Mouse (Mus musculus): ENCODE data around the gene Kif13a. TPM values are rescaled to one million over a fixed set of nuclear protein-coding genes. Genes with fewer than 3 reads are reported as not detected.

Kif13a gene
- polyA plus RNA-seq, 1 experiment from 2014 or later: 7.9 TPM

- Histone ChIP-seq H3K27ac (ENCODE audit: low read length) (no peak overlapping the region), H3K36me3 (ENCODE audit: control insufficient read depth, insufficient read depth, low read length) (peaks cover 14% of the 10 kb centered on the region), H3K4me3 (replicated peaks; ENCODE audit: low read length) (no peak overlapping the region), H3K27me3 (ENCODE audit: control insufficient read depth, insufficient read depth, low read length) (no peaks in the 10 kb centered on the region), H3K4me2 (ENCODE audit: low read depth, low read length) (no peak overlapping the region), H3K4me1 (ENCODE audit: control insufficient read depth, insufficient read depth, low read length) (no peaks in the 10 kb centered on the region), H3K9ac (ENCODE audit: low read length) (no peak overlapping the region), H3K9me3 (replicated peaks; ENCODE audit: control insufficient read depth, low read length) (no peaks in the 10 kb centered on the region)
- no peak; the same call in 1 of the 2 replicates for ATAC-seq (ENCODE audit: insufficient read depth, low FRiP score)
- WGBS: 54% methylated on average over 14 of the region's 14 CpGs
Observed at GRCm38 (mm10) chr13:46776636-46777305, 152.9 kb downstream of the Kif13a start.

- no peak for ATAC-seq (ENCODE audit: insufficient read depth, low FRiP score)
- H3K4me1 ChIP-seq (ENCODE audit: control insufficient read depth, insufficient read depth, low read length): no peaks in the 10 kb centered on the region
- 85% methylated on average over 5 of the region's 5 CpGs for WGBS
- H3K27me3 ChIP-seq (ENCODE audit: control insufficient read depth, insufficient read depth, low read length): no peaks in the 10 kb centered on the region
- H3K4me2 ChIP-seq (ENCODE audit: low read depth, low read length): no peak overlapping the region
- H3K36me3 ChIP-seq (ENCODE audit: control insufficient read depth, insufficient read depth, low read length): peaks cover 21% of the 10 kb centered on the region
- H3K9me3 ChIP-seq (replicated peaks; ENCODE audit: control insufficient read depth, low read length): no peaks in the 10 kb centered on the region
- H3K4me3 ChIP-seq (replicated peaks; ENCODE audit: low read length): no peak overlapping the region
- H3K9ac ChIP-seq (ENCODE audit: low read length): no peak overlapping the region
- no peak overlapping the region for H3K27ac ChIP-seq (ENCODE audit: low read length)
Observed at GRCm38 (mm10) chr13:46774998-46775397, 154.7 kb downstream of the Kif13a start.

DNA sequence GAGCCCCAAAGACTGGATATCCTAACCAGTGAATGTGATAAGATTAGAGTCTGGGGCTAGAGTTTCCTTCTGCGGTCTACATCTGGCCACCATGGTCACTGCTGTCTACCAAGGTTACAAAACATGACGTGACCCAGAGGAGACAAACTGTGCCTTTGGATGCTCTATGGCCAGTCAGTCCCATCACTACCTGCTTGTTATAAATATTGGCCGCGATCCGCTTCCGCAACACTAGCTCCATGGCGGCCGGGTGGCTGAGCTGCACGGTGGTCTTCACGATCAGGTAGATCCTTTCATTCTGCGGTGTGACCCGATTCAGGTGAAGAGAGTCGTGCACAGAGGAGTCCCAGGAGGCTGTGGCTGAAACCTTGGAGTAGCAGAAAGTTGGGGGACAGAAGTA is 157.1 kb downstream of the Kif13a start:
- Histone ChIP-seq H3K27me3 (ENCODE audit: control insufficient read depth, insufficient read depth, low read length) (no peaks in the 10 kb centered on the region), H3K27ac (ENCODE audit: low read length) (no peak overlapping the region), H3K4me2 (ENCODE audit: low read depth, low read length) (no peak overlapping the region), H3K36me3 (ENCODE audit: control insufficient read depth, insufficient read depth, low read length) (peaks cover 21% of the 10 kb centered on the region), H3K4me1 (ENCODE audit: control insufficient read depth, insufficient read depth, low read length) (no peaks in the 10 kb centered on the region), H3K9me3 (replicated peaks; ENCODE audit: control insufficient read depth, low read length) (no peaks in the 10 kb centered on the region), H3K4me3 (replicated peaks; ENCODE audit: low read length) (no peak overlapping the region), H3K9ac (ENCODE audit: low read length) (no peak overlapping the region)
- no peak for ATAC-seq (ENCODE audit: insufficient read depth, low FRiP score)
- WGBS: 97% methylated on average over 13 of the region's 13 CpGs

- H3K27me3 ChIP-seq (ENCODE audit: control insufficient read depth, insufficient read depth, low read length): no peaks in the 10 kb centered on the region
Observed at GRCm38 (mm10) chr13:46765361-46765760, 164.3 kb downstream of the Kif13a start.

DNA sequence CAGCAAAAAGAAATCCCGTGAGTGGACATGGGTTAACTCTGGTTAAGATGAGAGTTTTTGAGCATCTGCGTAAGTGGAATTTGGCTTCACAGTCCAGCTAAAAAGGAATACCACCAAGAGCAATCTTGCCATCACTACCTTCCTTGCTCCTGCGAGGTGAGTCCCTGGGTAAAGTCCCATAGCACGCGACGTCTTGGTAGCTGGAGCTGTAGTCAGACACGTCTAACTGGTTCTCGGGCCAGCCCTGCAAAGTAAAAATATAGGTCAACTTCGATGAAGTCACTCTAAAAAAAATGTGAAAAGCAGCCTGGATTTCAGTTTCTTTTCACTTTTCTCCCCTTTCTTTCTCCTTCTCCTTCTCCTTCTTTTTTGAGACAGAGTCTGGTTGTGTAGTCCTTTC is 166.5 kb downstream of the Kif13a start:
- Histone ChIP-seq H3K9me3 (replicated peaks; ENCODE audit: control insufficient read depth, low read length) (no peaks in the 10 kb centered on the region), H3K27me3 (ENCODE audit: control insufficient read depth, insufficient read depth, low read length) (no peaks in the 10 kb centered on the region), H3K4me2 (ENCODE audit: low read depth, low read length) (no peak overlapping the region), H3K27ac (ENCODE audit: low read length) (no peak overlapping the region), H3K36me3 (ENCODE audit: control insufficient read depth, insufficient read depth, low read length) (no peaks in the 10 kb centered on the region), H3K4me3 (replicated peaks; ENCODE audit: low read length) (no peak overlapping the region), H3K4me1 (ENCODE audit: control insufficient read depth, insufficient read depth, low read length) (no peaks in the 10 kb centered on the region), H3K9ac (ENCODE audit: low read length) (no peak overlapping the region)
- no peak for ATAC-seq (ENCODE audit: insufficient read depth, low FRiP score)
- WGBS: 85% methylated on average over 9 of the region's 9 CpGs

More at GRCm38 (mm10) chr13:46765361-46765760, 164.3 kb downstream of the Kif13a start:
- Histone ChIP-seq H3K36me3 (ENCODE audit: control insufficient read depth, insufficient read depth, low read length) (no peaks in the 10 kb centered on the region), H3K9me3 (replicated peaks; ENCODE audit: control insufficient read depth, low read length) (no peaks in the 10 kb centered on the region), H3K4me2 (ENCODE audit: low read depth, low read length) (no peak overlapping the region), H3K4me1 (ENCODE audit: control insufficient read depth, insufficient read depth, low read length) (no peaks in the 10 kb centered on the region), H3K9ac (ENCODE audit: low read length) (no peak overlapping the region), H3K27ac (ENCODE audit: low read length) (no peak overlapping the region), H3K4me3 (replicated peaks; ENCODE audit: low read length) (no peak overlapping the region)
- WGBS: 76% methylated on average over 2 of the region's 2 CpGs
- ATAC-seq (ENCODE audit: insufficient read depth, low FRiP score): no peak

GRCm38 (mm10) chr13:46760921-46761320 is 168.7 kb downstream of the Kif13a start:
- Histone ChIP-seq H3K36me3 (ENCODE audit: control insufficient read depth, insufficient read depth, low read length) (no peaks in the 10 kb centered on the region), H3K4me3 (replicated peaks; ENCODE audit: low read length) (no peak overlapping the region), H3K9ac (ENCODE audit: low read length) (no peak overlapping the region), H3K27ac (ENCODE audit: low read length) (no peak overlapping the region), H3K9me3 (replicated peaks; ENCODE audit: control insufficient read depth, low read length) (no peaks in the 10 kb centered on the region), H3K4me2 (ENCODE audit: low read depth, low read length) (no peak overlapping the region), H3K27me3 (ENCODE audit: control insufficient read depth, insufficient read depth, low read length) (no peaks in the 10 kb centered on the region), H3K4me1 (ENCODE audit: control insufficient read depth, insufficient read depth, low read length) (no peaks in the 10 kb centered on the region)
- ATAC-seq (ENCODE audit: insufficient read depth, low FRiP score): no peak
- 84% methylated on average over 6 of the region's 6 CpGs for WGBS

DNA sequence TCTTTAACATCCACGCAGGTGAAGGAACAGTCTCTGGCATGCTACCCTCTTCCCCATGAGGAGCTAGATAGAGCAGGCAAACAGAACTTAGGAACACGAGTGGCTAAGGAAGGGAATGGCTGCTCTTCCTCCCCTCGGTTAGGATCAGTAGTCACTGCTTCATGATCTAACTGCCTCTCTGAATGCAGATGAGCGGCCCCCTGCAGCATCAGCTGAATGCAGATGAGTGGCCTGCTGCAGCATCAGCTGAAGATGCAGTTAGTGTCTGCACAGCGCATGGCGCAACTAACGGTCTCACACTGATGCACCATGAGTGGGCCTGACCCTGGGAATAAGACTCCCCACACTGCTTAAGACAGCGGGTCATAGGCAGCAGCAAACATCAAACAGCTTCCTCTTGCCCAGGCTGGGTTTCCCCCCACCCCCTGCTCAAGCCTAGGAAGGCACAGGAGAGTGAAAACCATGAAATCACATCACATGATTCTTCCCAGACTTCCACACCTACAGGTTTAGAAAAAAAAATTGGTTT is 170.3 kb downstream of the Kif13a start:
- no peak overlapping the region for H3K4me2 ChIP-seq (ENCODE audit: low read depth, low read length)
- 85% methylated on average over 8 of the region's 8 CpGs for WGBS
- no peak overlapping the region for H3K4me3 ChIP-seq (replicated peaks; ENCODE audit: low read length)
- no peak overlapping the region for H3K27ac ChIP-seq (ENCODE audit: low read length)
- no peaks in the 10 kb centered on the region for H3K27me3 ChIP-seq (ENCODE audit: control insufficient read depth, insufficient read depth, low read length)
- no peak overlapping the region for H3K9ac ChIP-seq (ENCODE audit: low read length)
- no peaks in the 10 kb centered on the region for H3K36me3 ChIP-seq (ENCODE audit: control insufficient read depth, insufficient read depth, low read length)
- H3K9me3 ChIP-seq (replicated peaks; ENCODE audit: control insufficient read depth, low read length): no peaks in the 10 kb centered on the region
- H3K4me1 ChIP-seq (ENCODE audit: control insufficient read depth, insufficient read depth, low read length): no peaks in the 10 kb centered on the region
- no peak for ATAC-seq (ENCODE audit: insufficient read depth, low FRiP score)

- 95% methylated on average over 13 of the region's 13 CpGs for WGBS
- H3K9me3 ChIP-seq (replicated peaks; ENCODE audit: control insufficient read depth, low read length): no peaks in the 10 kb centered on the region
- no peak for ATAC-seq (ENCODE audit: insufficient read depth, low FRiP score)
- H3K4me1 ChIP-seq (ENCODE audit: control insufficient read depth, insufficient read depth, low read length): no peaks in the 10 kb centered on the region
- no peak overlapping the region for H3K4me2 ChIP-seq (ENCODE audit: low read depth, low read length)
- H3K36me3 ChIP-seq (ENCODE audit: control insufficient read depth, insufficient read depth, low read length): no peaks in the 10 kb centered on the region
- H3K27me3 ChIP-seq (ENCODE audit: control insufficient read depth, insufficient read depth, low read length): no peaks in the 10 kb centered on the region
- no peak overlapping the region for H3K9ac ChIP-seq (ENCODE audit: low read length)
- H3K4me3 ChIP-seq (replicated peaks; ENCODE audit: low read length): no peak overlapping the region
- H3K27ac ChIP-seq (ENCODE audit: low read length): no peak overlapping the region
Observed at GRCm38 (mm10) chr13:46758627-46759026, 171.0 kb downstream of the Kif13a start.

GRCm38 (mm10) chr13:46757946-46758345 is 171.7 kb downstream of the Kif13a start:
- no peaks in the 10 kb centered on the region for H3K36me3 ChIP-seq (ENCODE audit: control insufficient read depth, insufficient read depth, low read length)
- H3K9me3 ChIP-seq (replicated peaks; ENCODE audit: control insufficient read depth, low read length): no peaks in the 10 kb centered on the region
- no peak overlapping the region for H3K4me2 ChIP-seq (ENCODE audit: low read depth, low read length)
- H3K9ac ChIP-seq (ENCODE audit: low read length): no peak overlapping the region
- no peaks in the 10 kb centered on the region for H3K4me1 ChIP-seq (ENCODE audit: control insufficient read depth, insufficient read depth, low read length)
- ATAC-seq (ENCODE audit: insufficient read depth, low FRiP score): no peak
- H3K27ac ChIP-seq (ENCODE audit: low read length): no peak overlapping the region
- no peaks in the 10 kb centered on the region for H3K27me3 ChIP-seq (ENCODE audit: control insufficient read depth, insufficient read depth, low read length)
- 89% methylated on average over 7 of the region's 7 CpGs for WGBS
- no peak overlapping the region for H3K4me3 ChIP-seq (replicated peaks; ENCODE audit: low read length)
